Mouse (Mus musculus): ENCODE data around the gene Sirt4. TPM values are rescaled to one million over a fixed set of nuclear protein-coding genes. Genes with fewer than 3 reads are reported as not detected.
A peak's percentile ranks its signal among the peaks of the same experiment; 100 is the strongest.
"Not testable (repeated sequence)": the region's sequence is repeated elsewhere in the genome, so short reads cannot be mapped to it uniquely, and the experiment has no call there.

Sirt4 gene
- polyA plus RNA-seq, 1 experiment from 2014 or later: 32.2 TPM

DNA sequence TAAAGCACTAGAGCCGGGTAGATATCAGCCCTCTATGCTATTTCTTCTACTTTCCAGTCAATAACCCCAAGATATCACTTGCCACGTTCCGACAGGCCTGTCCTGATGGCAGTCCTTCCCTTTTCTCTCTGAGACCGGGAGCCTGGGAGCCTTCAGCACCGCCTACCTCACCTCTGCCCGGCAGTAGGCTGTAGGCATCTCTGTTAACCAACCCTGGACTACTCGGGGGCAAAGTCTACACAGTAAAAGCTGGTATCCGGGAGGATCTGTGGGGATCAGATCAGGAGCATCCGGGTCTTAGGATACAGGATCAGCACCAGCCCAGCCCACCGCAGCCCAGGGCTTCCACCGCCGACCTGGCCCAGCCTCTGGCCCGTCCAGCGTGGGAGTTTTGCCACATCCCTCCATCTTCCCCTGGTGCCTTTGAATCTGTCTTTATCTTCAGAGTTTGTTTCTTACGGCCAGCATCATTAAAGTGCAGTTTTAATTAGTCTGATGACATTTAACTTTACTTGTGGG is 38.5 kb upstream of the Sirt4 start:
- Histone ChIP-seq H3K4me1 (replicated peaks) (peaks cover 10% of the 10 kb centered on the region), H3K4me2 (no peak overlapping the region), H3K36me3 (no peaks in the 10 kb centered on the region), H3K4me3 (no peak overlapping the region), H3K27me3 (no peaks in the 10 kb centered on the region), H3K9me3 (no peaks in the 10 kb centered on the region), H3K27ac (replicated peaks) (peak overlapping the region; percentile 51; the same call in 1 of the 2 replicates), H3K9ac (no peak overlapping the region)
- WGBS: 76% methylated on average over 14 of the region's 15 CpGs
- no peak for ATAC-seq (ENCODE audit: low FRiP score, low read depth)

DNA sequence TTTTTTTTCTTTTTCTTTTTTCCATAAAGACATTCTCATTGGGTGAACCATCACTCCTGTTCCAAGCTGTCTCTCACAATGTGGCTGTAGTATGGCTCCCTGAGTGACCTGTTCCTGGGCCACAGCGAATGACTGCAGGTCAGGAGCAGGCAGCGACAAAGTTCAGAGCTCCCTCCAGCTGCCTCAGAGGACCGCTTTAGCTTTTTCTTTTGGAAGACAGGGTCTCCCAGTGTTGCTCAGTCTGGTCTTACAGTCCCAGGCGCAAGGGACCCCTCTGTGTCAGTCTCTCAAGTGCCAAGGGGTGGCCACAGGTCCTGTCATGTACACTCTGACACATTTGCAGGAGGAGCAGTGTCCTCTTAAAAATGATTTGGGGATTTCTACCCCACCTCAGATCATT is 38.0 kb upstream of the Sirt4 start:
- Histone ChIP-seq H3K4me3 (no peak overlapping the region), H3K9me3 (no peaks in the 10 kb centered on the region), H3K4me2 (no peak overlapping the region), H3K36me3 (no peaks in the 10 kb centered on the region), H3K27me3 (no peaks in the 10 kb centered on the region), H3K9ac (no peak overlapping the region), H3K4me1 (replicated peaks) (peaks cover 10% of the 10 kb centered on the region), H3K27ac (replicated peaks) (peak overlapping the region; percentile 51)
- WGBS: 91% methylated on average over 4 of the region's 4 CpGs
- ATAC-seq (ENCODE audit: low FRiP score, low read depth): no peak

DNA sequence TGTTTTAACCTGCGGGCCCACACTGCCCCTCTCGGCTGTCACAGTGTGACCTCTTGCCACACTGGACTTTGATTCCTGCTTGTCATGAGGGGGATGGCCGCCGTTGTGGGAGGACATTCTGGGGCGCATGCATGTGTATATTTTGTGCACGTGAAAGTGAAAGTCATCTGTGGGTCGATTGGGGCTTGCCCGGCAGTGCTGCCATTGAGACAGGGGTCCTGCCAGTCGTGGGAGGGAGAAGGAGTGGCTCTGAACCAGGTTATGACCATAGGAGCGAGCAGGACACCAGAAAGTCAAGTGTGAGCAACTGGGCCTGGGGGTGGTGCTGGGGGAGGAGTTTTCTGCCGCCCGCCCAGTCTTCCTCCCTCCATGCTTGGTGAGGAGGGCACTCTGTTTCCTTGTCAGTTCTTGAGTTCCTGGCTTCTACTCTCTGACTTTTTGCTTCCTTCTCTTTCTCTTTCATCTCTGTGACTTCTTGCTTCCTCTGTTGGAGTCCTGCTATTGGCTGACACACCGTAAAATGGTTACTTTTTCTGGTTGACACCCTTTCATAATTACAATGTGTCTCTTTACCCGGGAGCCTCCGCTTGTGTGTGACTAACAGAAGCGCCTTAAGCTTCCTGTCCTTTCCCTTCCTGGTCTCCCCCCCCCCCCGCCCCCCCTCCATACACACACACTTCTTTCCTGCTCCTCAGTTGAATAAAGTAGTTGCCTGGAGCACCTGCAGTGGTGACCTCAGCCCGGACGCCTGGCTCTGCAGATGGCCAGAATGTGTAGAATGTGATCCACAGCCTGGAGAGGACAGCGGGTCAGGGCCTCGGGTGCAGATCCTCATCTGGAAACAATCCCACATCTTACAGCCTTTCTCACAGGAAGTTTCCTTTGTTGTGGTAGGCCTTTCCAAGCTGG is 37.3 kb upstream of the Sirt4 start:
- no peak overlapping the region for H3K4me3 ChIP-seq
- 71% methylated on average over 21 of the region's 21 CpGs for WGBS
- 0 out of 2 replicates have a peak overlapping the region, but pooled peaks have one; percentile 51 for H3K27ac ChIP-seq (replicated peaks)
- no peaks in the 10 kb centered on the region for H3K36me3 ChIP-seq
- no peak overlapping the region; the same call in 1 of the 2 replicates for H3K4me2 ChIP-seq
- H3K4me1 ChIP-seq (replicated peaks): peaks cover 10% of the 10 kb centered on the region
- no peaks in the 10 kb centered on the region for H3K27me3 ChIP-seq
- no peaks in the 10 kb centered on the region for H3K9me3 ChIP-seq
- ATAC-seq (ENCODE audit: low FRiP score, low read depth): no peak
- no peak overlapping the region for H3K9ac ChIP-seq

DNA sequence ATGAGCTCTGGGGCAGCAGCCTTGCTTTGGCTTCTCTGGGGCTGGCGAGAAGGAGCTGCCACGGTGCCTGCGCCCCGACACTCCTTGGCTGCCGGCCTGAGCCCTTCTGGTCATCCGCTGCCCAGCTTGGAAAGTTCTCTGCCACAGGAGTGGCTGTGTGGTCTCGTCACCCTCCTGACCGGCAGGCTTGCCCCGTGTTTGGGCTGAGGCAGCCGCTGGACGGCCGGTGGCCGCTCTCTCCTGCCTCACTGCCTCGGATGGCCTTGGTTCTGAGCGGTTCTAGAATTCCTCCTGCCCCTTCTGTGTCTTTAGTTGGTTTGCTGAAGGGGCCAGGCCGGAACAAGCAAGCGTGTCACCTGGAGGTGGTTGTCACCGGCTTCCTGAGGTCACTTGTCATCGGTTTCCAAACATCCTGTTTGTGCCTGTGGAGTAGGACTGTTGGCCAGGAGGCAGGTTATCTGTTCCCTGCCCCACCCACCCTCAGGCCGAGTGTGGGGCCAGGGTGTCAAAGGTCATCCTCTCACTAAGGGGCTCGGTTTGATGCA is 35.9 kb upstream of the Sirt4 start:
- WGBS: 77% methylated on average over 21 of the region's 21 CpGs
- peaks cover 13% of the 10 kb centered on the region for H3K4me1 ChIP-seq (replicated peaks)
- H3K27me3 ChIP-seq: no peaks in the 10 kb centered on the region
- H3K27ac ChIP-seq (replicated peaks): peak overlapping the region; percentile 40
- ATAC-seq (ENCODE audit: low FRiP score, low read depth): no peak
- no peak overlapping the region for H3K4me2 ChIP-seq
- H3K4me3 ChIP-seq: no peak overlapping the region
- no peaks in the 10 kb centered on the region for H3K9me3 ChIP-seq
- H3K9ac ChIP-seq: no peak overlapping the region
- H3K36me3 ChIP-seq: no peaks in the 10 kb centered on the region

DNA sequence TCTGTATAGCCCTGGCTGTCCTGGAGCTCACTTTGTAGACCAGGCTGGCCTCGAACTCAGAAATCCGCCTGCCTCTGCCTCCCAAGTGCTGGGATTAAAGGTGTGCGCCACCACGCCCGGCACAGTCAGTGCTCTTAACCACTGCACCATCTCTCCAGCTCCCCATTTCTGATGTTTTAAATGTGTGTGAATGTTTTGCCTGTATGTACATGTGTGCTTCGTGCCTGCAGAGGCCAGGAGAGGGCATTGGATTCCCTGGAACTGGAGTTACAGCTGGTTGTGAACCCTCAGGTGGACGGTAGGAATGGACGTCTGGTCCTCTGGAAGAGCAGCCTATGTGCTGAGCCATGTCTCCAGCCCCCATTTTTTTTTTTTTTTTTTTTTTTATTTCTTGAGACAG is 33.7 kb upstream of the Sirt4 start:
- not testable (repeated sequence) for H3K4me2 ChIP-seq; H3K36me3 ChIP-seq; H3K27ac ChIP-seq (replicated peaks); H3K4me3 ChIP-seq; H3K9me3 ChIP-seq; ATAC-seq (ENCODE audit: low FRiP score, low read depth); H3K9ac ChIP-seq; H3K27me3 ChIP-seq
- H3K4me1 ChIP-seq (replicated peaks): peaks cover 16% of the 10 kb centered on the region
- 97% methylated on average over 8 of the region's 8 CpGs for WGBS

DNA sequence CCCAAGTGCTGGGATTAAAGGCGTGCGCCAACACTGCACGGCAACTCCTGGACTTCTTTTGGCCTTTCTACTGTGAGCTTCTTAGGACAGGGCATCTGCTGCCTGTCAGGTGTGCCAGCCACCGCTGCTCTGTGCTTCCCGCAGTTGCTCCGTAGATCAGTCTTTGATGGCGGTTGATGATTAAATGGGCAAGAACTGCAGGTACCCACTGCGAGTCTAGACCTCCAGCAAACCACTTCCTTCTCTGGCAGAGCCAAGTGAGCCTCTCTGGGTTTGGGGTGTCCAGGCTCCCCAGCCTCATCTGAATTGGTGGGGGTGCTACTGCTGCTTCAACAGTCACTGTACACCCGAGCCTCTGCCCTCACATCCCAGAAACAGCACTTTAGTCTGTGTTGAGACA is 33.0 kb upstream of the Sirt4 start:
- H3K9ac ChIP-seq: no peak overlapping the region
- H3K9me3 ChIP-seq: no peaks in the 10 kb centered on the region
- 94% methylated on average over 9 of the region's 9 CpGs for WGBS

DNA sequence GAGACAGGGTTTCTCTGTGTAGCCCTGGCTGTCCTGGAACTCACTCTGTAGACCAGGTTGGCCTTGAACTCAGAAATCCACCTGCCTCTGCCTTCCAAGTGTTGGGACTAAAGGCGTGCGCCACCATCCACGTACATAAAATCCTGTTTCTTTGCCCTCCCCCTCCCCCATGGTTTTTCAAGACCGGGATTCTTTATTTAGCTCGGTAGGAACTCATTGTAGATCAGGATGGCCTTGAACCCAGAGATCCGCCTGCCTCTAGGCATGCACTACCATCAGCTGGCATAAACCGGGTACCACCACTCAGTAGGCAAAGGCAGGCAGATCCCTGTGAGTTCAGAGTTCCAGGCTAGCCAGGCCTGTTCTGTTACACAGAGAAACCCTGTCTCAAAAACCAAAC is 32.4 kb upstream of the Sirt4 start:
- no peaks in the 10 kb centered on the region for H3K9me3 ChIP-seq
- WGBS: 93% methylated on average over 7 of the region's 7 CpGs
- H3K27ac ChIP-seq (replicated peaks): no peak overlapping the region; the same call in 1 of the 2 replicates
- H3K27me3 ChIP-seq: no peaks in the 10 kb centered on the region
- no peak overlapping the region for H3K9ac ChIP-seq
- peaks cover 16% of the 10 kb centered on the region for H3K4me1 ChIP-seq (replicated peaks)
- H3K36me3 ChIP-seq: no peaks in the 10 kb centered on the region
- no peak for ATAC-seq (ENCODE audit: low FRiP score, low read depth)
- no peak overlapping the region for H3K4me2 ChIP-seq
- no peak overlapping the region for H3K4me3 ChIP-seq

More for the DNA sequence above, 33.0 kb upstream of the Sirt4 start:
- Histone ChIP-seq H3K4me2 (no peak overlapping the region), H3K27ac (replicated peaks) (no peak overlapping the region), H3K4me1 (replicated peaks) (peaks cover 16% of the 10 kb centered on the region), H3K36me3 (no peaks in the 10 kb centered on the region), H3K4me3 (no peak overlapping the region), H3K27me3 (no peaks in the 10 kb centered on the region)
- no peak for ATAC-seq (ENCODE audit: low FRiP score, low read depth)

DNA sequence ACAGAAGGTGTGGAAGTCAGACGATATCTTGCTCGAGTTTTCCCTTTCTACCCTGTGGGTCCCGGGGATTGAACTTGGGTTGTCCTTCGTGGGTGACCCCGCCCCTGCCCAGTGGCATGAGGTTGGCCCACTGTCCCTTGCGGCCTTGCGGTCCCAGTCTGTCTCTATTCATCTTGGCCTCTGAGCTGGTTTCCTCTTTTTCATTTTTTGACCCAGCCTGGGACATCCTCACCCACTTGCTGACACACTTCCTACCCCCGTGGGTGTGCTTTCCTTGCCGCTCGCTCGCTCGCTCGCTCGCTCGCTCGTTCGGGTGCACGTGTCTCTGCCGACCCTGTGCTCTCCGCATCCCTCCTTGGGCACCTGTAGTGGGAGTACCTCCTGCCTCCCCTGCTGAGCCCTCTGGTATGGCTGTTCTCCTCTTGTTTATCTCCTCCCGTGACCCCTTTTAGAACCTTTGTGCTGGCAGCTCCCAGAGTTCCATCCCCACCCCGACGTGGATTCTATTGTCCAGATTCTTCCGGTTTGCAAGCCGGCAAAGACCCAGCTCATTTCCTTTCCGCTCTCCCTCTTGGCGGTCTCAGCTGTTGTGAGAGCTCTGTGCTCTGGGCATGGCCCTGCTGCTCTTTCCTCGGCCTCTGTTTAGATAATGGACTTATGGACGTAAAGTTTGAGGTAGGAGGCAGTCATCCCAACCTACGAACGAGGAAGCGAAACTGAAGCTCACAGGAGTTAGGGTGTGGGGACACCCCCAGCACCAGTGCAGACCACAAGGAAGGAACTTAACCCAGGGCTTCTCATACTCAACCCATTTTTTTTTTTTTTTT is 31.8 kb upstream of the Sirt4 start:
- Histone ChIP-seq H3K27ac (replicated peaks) (0 out of 2 replicates have a peak overlapping the region, but pooled peaks have one; percentile 34), H3K4me1 (replicated peaks) (peaks cover 16% of the 10 kb centered on the region), H3K9ac (no peak overlapping the region), H3K4me3 (no peak overlapping the region), H3K27me3 (no peaks in the 10 kb centered on the region), H3K9me3 (no peaks in the 10 kb centered on the region), H3K36me3 (no peaks in the 10 kb centered on the region), H3K4me2 (no peak overlapping the region)
- WGBS: 74% methylated on average over 32 of the region's 32 CpGs
- ATAC-seq (ENCODE audit: low FRiP score, low read depth): no peak

DNA sequence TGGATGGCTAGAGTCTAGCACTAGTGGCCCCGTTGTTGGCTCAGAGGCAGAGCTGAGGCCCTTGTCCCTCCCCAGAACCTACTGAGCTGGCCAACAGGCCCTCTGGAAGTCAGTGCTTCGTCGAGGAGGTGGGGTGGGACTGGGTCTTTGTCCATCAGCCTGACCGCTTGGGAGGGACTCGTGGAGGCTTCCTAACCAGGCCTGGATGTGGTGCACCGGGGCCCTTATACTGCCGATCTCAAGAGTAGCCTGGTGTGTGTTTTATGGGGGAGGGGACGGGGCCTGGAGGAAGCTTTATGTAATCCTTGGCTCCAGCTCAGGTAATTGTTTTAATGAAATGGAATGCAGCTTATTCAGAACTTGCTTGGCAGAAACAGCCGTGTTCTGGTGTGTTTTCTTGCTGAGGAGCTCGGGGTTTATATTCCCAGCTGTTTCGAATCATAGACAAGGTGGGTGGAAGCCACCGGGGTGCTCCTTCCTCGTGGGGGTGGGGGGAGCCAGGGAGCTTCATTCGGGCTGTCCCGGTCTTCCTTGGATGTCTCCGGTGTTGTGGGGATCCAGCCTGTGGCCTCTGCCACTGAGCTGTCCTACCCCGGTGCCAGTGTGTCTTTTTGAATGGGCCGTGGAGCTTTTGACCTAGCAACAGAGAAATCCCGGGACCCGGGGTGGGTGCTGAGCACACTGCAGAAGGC is 30.5 kb upstream of the Sirt4 start:
- H3K36me3 ChIP-seq: no peaks in the 10 kb centered on the region
- H3K27me3 ChIP-seq: no peaks in the 10 kb centered on the region
- ATAC-seq (ENCODE audit: low FRiP score, low read depth): 0 out of 2 replicates have a peak, but pooled peaks have one; percentile 55
- H3K4me2 ChIP-seq: 0 out of 2 replicates have a peak overlapping the region, but pooled peaks have one; percentile 4
- H3K9ac ChIP-seq: no peak overlapping the region
- H3K4me1 ChIP-seq (replicated peaks): peaks cover 22% of the 10 kb centered on the region
- H3K4me3 ChIP-seq: no peak overlapping the region
- no peaks in the 10 kb centered on the region for H3K9me3 ChIP-seq
- H3K27ac ChIP-seq (replicated peaks): peak overlapping the region; percentile 72
- WGBS: 67% methylated on average over 20 of the region's 20 CpGs

DNA sequence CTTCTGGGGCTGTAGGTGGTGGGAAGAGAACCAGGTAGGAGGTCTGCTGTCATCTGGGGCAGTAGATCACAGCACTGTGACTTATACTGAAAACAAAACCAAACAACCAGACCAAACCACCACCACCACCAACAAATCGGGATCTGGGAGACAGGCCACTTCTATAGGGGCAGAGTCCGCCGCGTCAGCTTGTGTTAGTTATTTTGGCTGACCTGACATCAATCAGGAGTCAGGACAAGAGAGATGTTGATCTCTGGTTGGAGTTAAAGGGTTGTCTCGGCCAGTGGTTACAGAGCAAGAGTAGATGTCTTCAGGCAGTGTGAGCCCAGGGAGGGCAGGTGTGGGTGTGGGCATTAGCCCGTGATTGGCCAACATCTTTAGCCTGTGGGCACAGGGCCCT is 29.8 kb upstream of the Sirt4 start:
- H3K27me3 ChIP-seq: no peaks in the 10 kb centered on the region
- no peaks in the 10 kb centered on the region for H3K9me3 ChIP-seq
- H3K4me2 ChIP-seq: no peak overlapping the region
- H3K4me1 ChIP-seq (replicated peaks): peaks cover 29% of the 10 kb centered on the region
- ATAC-seq (ENCODE audit: low FRiP score, low read depth): no peak
- no peaks in the 10 kb centered on the region for H3K36me3 ChIP-seq
- 83% methylated on average over 6 of the region's 6 CpGs for WGBS
- H3K27ac ChIP-seq (replicated peaks): peak overlapping the region; percentile 72; the same call in 1 of the 2 replicates
- no peak overlapping the region for H3K9ac ChIP-seq
- H3K4me3 ChIP-seq: no peak overlapping the region

DNA sequence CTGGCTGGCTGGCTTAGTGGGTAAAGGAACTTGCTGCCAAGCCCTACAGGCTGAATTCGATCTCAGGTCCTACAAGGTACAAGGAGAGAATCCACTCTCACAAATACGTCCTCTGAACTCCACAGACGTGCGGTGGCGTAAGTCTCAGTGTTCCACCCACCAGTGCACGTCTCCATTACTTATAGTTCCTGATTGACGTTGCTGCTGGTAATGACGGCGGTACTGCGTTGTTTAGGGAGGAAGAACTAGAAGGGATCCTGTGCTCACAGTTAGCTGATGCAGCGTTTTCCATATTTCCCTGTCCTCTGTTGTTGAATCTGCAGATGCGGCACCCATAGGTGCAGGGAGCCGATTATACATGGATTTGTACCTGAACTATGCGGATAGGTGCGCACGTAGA is 29.2 kb upstream of the Sirt4 start:
- Histone ChIP-seq H3K27ac (replicated peaks) (no peak overlapping the region), H3K4me3 (no peak overlapping the region), H3K4me2 (no peak overlapping the region), H3K9ac (no peak overlapping the region), H3K36me3 (no peaks in the 10 kb centered on the region), H3K4me1 (replicated peaks) (peaks cover 35% of the 10 kb centered on the region), H3K9me3 (no peaks in the 10 kb centered on the region), H3K27me3 (no peaks in the 10 kb centered on the region)
- ATAC-seq (ENCODE audit: low FRiP score, low read depth): no peak
- WGBS: 95% methylated on average over 16 of the region's 16 CpGs
